Mouse (Mus musculus) adrenal gland (tissue): ENCODE results near the gene Grb14.

Experiments used
- intact Hi-C: fragments of 180-260 bp; cut with DNase I; formaldehyde crosslinking; loops from one replicate; pipeline ENCODE4 v1.15.1; 2025
- long read RNA-seq, 2 experiments: library from polyadenylated mRNA; unstranded; transcript quantifications; one replicate each; pipeline ENCODE4 v2.0.0; 2020; ENCODE audit warnings: borderline replicate concordance in 1 of 2; ENCODE audit not compliant: insufficient replicate concordance in 1 of 2

The Grb14 gene
- long read RNA-seq, experiment 1, partial matches to known transcripts: 4 of 10 reads
- long read RNA-seq, experiment 1, other reads (novel, unspliced or antisense): 3 of 10 reads
- long read RNA-seq, experiment 2, transcript Grb14-201 (14 exons, 1,986 nt): major isoform, 11 of 40 reads
- long read RNA-seq, experiment 2, partial matches to known transcripts: 6 of 40 reads
- long read RNA-seq, experiment 2, other reads (novel, unspliced or antisense): 22 of 40 reads

DNA sequence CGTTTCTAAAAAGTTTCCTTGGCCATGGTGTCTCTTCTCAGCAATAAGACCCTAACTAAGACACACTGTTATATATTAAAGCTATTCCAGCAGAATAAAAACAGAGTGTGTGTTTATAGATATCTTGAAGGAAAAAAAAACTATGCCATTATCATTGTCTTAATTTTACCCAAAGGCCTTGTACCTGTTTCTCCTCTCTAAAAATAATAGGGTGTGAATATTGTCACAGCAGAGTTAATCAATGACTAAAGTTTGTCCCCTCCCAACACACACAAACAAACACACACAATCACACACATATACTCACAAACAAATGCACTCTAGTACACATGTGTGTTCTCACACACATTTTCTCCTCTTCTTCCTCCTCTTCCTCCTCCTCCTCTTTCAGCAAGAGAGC lies at the start of gene Grb14:
Gene Grb14 (minus strand): TSS at position 101 of the 400 bp plus-strand sequence.
- intact Hi-C loops: loop anchor here (5.0 kb wide), 2 partner anchors 97 to 312 kb away; no protein-coding TSS in a partner anchor

DNA sequence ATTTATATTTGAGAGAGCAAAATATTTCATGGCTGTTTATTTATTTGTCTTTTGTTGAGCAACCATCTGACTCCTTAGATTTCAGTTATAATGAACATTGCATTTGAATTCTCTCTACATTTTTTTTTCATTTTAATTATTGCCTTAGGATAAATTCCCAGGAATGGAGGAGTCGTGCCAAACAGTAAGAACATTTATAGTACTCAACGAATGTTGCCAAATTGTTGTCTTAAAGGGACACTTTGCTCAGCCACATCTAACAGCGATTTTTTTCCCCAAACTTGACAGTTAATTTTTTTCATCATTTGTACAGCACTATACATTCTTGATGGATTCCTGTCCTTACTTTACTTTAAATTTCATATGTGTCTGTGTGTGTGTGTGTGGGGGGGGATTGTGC lies 47.4 kb upstream of the Grb14 start:
- intact Hi-C loops: no loop called here

GRCm38 (mm10) chr2:65053764-65054163 lies 29.0 kb upstream of the Grb14 start:
- intact Hi-C loops: no loop called here

GRCm38 (mm10) chr2:65052191-65053012 lies 27.6 kb upstream of the Grb14 start:
- intact Hi-C loops: no loop called here

- intact Hi-C loops: no loop called here
These were observed 26.0 kb upstream of the Grb14 start for GRCm38 (mm10) chr2:65050776-65051175.

DNA sequence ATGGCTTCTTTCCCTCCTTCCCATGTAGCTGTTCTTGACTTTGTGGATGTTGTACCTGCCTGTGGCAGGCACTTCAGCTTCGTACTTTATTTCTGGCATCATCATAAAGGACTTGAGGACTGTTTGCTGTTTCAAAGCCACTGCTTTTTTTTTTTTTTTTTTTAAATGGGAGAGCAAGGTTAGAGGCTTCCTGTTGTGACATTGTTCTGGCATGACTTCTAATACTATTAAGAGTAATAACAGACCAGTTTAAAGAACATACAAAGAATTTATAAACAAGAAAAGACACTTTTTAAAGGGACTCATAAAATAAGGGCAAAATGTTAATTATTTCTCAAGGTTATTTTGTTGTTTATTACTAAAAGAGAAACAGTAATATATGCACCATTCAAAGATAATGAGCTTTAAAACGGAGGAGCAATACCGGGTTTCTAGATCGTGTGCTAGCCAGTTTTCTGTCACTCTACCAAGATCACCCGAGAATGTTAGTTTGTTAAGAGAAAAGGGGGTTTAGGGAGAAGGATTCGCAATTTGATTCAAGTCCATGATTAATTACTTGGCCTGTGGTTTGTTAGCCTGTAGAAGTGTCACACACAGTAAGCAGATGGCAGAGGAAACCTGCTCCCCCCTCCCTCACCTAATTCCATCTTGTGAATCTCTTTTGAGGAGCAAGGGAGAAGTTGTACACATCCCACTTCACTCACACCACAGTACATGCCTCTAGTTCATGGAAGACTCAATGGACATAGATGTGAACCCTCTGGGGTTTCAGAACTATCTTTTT lies 23.6 kb upstream of the Grb14 start:
- intact Hi-C loops: no loop called here

- intact Hi-C loops: no loop called here
These were observed 13.4 kb upstream of the Grb14 start for GRCm38 (mm10) chr2:65038164-65038563.

GRCm38 (mm10) chr2:65037546-65037945 lies 12.8 kb upstream of the Grb14 start:
- intact Hi-C loops: no loop called here

DNA sequence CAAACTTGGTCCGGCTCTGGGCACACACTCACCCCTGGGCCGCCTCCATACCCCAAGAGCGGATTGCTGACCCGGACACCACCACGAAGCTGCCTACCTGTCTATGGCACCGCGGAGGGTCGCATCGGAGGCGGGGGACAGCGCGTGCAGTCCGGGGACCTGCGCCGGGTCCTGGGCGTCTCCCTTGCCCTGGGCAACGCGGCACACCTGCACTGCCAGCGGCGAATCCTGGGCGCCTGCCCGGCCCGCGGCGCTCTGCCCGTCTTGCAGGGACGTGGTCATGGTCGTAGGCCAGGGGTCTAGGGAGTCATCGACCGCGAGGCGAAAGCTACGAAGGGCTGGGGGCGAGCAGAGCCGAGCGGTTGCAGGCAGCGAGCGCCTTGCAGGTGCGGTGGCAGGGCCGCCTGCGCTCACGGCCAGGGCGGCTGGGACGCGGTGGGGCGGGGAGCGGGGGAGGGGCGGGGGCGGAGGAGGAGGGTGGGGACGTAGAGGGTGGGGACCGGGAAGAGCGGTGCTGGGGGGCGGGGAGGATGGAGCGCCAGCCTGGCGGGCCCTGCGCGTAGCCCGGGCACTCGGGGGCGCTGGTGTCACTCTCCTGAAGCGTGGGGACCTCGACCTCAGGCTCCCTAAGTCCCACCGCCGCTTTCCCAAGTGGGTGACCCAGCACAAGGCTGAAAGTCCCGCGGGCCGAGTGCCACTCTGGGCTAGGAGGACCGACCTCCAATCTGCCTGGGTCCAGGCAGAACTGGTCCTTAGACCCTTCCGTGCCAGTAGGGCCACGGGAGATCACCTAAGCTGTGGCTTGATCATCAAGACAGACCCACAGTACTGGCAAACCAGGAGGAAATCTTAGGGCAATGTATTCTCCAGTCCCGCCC lies 2.2 kb downstream of the Grb14 start:
- intact Hi-C loops: loop anchor here (5.0 kb wide), 2 partner anchors 100 to 315 kb away; no protein-coding TSS in a partner anchor

DNA sequence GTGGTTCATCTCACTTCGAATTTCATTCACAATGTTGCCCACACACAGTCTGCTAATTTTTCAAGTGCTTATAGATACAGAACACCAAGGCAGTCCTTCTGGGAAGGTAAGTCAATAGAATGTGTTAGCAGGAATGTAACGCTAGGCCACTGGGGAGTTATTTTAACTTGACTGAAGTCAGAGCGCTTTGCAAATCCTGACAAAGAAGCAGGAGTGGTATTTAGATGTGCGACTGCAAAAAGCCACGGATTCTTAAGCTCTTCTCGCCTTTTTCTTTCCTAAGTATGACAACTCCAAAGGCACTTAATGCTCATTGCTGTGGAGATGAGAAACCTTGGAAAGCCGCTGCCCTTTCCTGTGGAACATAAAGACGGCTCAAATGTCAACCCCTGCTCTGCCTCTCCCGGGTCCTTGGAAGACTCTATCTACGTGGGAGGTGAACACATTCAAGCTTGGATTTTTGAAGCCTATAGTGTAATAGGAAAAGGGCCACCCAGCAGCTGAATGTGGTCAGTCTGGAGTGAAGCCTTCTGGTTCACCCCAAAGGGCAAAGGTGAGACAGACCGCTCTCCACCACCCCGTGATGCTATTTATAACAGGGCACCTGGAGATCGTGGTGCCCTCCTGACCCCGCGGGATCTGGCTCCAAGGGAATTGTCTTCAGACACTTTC lies 3.0 kb downstream of the Grb14 start:
- intact Hi-C loops: loop anchor here (5.0 kb wide), 2 partner anchors 100 to 315 kb away; no protein-coding TSS in a partner anchor

DNA sequence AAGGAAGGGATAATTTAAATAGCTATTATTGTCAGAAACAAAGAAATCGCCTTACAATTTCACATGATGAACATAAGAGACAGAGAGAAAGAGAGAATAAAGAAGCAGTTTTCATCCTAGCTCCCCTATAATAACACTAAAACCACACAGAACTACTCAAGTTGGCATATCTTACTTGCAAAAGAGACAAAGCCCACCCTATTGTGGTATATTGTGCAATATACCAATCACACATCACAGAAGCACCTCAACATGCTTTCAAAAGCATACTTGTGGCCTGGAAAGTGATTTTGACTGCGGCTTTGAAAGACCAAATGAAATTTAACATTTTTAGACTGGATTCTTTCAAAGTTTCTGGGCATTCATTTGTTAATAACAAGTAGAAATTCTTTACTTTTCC lies 7.4 kb downstream of the Grb14 start:
- intact Hi-C loops: no loop called here

DNA sequence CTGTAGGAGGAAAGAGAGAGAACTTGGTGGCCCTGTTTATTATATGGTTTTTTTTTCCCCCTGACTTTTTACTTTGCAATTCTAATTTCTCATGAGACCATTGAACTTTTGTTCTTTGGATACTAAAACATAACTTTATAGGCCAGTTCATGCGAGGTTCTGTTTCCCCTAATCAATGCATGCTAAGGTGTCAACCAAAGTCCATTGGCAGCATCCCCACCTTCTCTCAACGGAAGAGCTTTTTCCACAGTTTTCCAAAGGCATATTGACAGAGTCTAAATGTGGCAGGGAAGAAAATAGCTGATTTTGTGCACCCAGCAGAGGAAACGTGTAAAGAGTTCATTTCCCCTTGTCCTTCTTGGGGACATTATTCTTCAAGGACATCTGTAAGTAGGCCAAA lies 10.2 kb downstream of the Grb14 start:
- intact Hi-C loops: no loop called here

GRCm38 (mm10) chr2:65010105-65010504 lies 14.7 kb downstream of the Grb14 start:
- intact Hi-C loops: no loop called here

- intact Hi-C loops: loop anchor here (10.0 kb wide), 1 partner anchor 153 kb away; no protein-coding TSS in a partner anchor
These were observed 17.4 kb downstream of the Grb14 start for GRCm38 (mm10) chr2:65007396-65007795.

GRCm38 (mm10) chr2:65005044-65005443 lies 19.7 kb downstream of the Grb14 start:
- intact Hi-C loops: loop anchor here (10.0 kb wide), 1 partner anchor 150 kb away; no protein-coding TSS in a partner anchor

DNA sequence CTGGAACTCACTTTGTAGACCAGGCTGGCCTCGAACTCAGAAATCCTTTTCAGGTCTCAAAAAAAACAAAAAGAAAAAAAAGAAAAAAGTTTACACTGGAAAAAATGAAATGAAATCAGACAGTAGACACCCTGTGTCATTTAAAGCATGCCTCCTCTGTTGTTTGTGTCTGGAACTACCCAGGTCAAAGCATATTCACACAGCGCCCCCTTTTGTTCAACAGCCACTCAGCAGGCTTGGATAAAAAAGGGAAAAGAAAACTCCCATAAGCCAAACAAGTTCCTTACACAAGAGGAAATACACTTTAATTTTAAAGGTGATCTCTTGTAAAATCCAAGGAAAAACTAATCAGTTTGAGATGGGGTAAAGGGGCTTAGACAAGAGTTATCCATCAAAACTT lies 21.4 kb downstream of the Grb14 start:
- intact Hi-C loops: loop anchor here (5.0 to 10.0 kb wide), 2 partner anchors 36 to 149 kb away; no protein-coding TSS in a partner anchor

- intact Hi-C loops: loop anchor here (5.0 to 10.0 kb wide), 2 partner anchors 35 to 148 kb away; no protein-coding TSS in a partner anchor
These were observed 22.2 kb downstream of the Grb14 start for GRCm38 (mm10) chr2:65002631-65003030.

- intact Hi-C loops: no loop called here
These were observed 29.7 kb downstream of the Grb14 start for GRCm38 (mm10) chr2:64995048-64995447.

DNA sequence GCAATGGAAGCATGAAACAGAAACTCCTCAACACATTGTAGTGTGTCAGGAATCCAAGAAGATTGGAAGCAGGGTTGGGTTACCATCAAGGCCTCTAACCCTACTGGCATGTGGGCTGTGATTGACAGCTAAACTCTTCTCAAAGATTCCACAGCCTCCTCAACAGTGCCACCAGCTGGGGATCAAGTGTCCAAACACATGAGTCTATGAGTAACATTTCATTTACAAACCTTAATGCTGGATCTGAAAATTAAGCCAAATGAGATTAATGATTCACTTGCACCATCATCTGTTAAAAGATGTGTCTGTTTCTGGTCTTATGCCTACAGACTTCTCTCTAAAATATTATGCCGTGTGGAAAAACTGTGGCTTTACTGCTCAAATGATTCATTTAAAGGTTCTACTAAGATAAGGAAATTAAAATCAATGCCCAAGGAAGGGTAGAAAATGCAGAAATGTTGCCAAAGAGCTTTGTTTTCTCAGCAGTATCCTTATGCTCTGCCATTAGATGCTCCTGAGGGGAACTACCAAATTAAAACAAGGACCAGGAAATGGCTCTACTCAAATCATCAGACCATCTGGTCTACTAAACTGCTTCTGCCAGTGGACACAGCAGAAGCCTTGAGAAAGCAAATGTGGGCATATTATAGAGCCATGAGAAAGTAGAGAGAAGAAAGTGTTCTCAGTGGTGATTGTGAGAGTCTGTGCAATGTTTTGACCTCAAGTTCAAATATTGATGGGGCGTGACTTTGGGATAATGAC lies 35.2 kb downstream of the Grb14 start:
- intact Hi-C loops: no loop called here
